Mouse (Mus musculus): Measurements from ENCODE around the gene Gm12184.

DNA sequence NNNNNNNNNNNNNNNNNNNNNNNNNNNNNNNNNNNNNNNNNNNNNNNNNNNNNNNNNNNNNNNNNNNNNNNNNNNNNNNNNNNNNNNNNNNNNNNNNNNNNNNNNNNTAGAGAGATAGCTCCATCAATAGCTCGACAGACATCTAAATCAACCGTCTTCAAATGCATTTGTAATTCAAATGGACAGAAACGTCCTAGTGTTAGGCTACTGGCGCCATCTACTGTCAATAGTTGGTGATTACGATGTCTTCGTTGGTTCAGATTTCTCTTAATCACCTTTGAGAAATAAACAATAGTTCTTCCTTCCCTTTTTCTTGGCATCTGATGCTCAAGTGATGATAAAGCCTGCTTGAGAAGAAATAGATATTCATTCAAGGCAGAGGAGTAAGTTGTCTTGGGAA lies 32.6 kb upstream of the Gm12184 start:
- peak; percentile 51 for TF ChIP-seq CTCF (IDR thresholded peaks at IDR 0.05; ENCODE audit: low read depth, low read length)
- no peak for TF ChIP-seq TAL1 (conservative IDR thresholded peaks at IDR 0.05; ENCODE audit: low read depth, low read length)
